Mouse (Mus musculus) neural tube, embryonic 13.5 days (tissue): ENCODE results near the gene Zfhx3. TPM values are rescaled to one million over a fixed set of nuclear protein-coding genes. Genes with fewer than 3 reads are reported as not detected.

Source experiments
- ATAC-seq: fragments of 200-750 bp; cut with Nextera tagmentation; 2 replicates; pipeline ENCODE4 v1.8.0; 2017; ENCODE audit warnings: low read depth, mild to moderate bottlenecking, moderate TSS enrichment, moderate library complexity
- H3K27ac ChIP-seq: fragments of 300-500 bp; sonication (generic); replicated peaks from 2 replicates; pipeline ENCODE4 v1.5.1; 2015; ENCODE audit warnings: moderate library complexity, mild to moderate bottlenecking, inconsistent platforms
- H3K27me3 ChIP-seq: fragments of 300-500 bp; sonication (generic); 2 replicates; pipeline ENCODE4 v1.6.1; 2015; ENCODE audit warnings: mild to moderate bottlenecking, inconsistent platforms
- H3K36me3 ChIP-seq: fragments of 300-500 bp; sonication (generic); 2 replicates; pipeline ENCODE4 v1.6.1; 2015; ENCODE audit warnings: mild to moderate bottlenecking, inconsistent platforms
- H3K4me1 ChIP-seq: fragments of 300-500 bp; sonication (generic); replicated peaks from 2 replicates; pipeline ENCODE4 v1.6.1; 2015; ENCODE audit warnings: inconsistent platforms
- H3K4me2 ChIP-seq: fragments of 300-500 bp; sonication (generic); 2 replicates; pipeline ENCODE4 v1.6.1; 2015; ENCODE audit warnings: inconsistent platforms, mild to moderate bottlenecking, moderate library complexity
- H3K4me3 ChIP-seq: fragments of 300-500 bp; sonication (generic); 2 replicates; pipeline ENCODE4 v1.5.1; 2015; ENCODE audit warnings: mild to moderate bottlenecking, inconsistent platforms
- H3K9ac ChIP-seq: fragments of 300-500 bp; sonication (generic); 2 replicates; pipeline ENCODE4 v1.6.1; 2015; ENCODE audit warnings: moderate library complexity, mild to moderate bottlenecking, inconsistent platforms
- H3K9me3 ChIP-seq: fragments of 300-500 bp; sonication (generic); 2 replicates; pipeline ENCODE4 v1.6.1; 2016; ENCODE audit warnings: inconsistent platforms
- WGBS: fragments of 180-500 bp; shearing (Covaris S2); methylation state at CpG from one replicate; pipeline ENCODE4 v1.1.7; 2015; 5-methylcytosine and 5-hydroxymethylcytosine counted together
- polyA plus RNA-seq: library from polyadenylated mRNA; unstranded; fragments of >200 nt; fragmentation: Nextera tagmentation; extraction: Ambion mirVana; gene quantifications from 2 replicates; pipeline ENCODE4 v1.2.1, GENCODE M21; 2015

Zfhx3 gene
- polyA plus RNA-seq, 1 experiment from 2014 or later = 28.2 TPM

- Histone ChIP-seq H3K27me3 (no peaks in the 10 kb centered on the region), H3K9ac (no peak overlapping the region), H3K9me3 (peaks cover 11% of the 10 kb centered on the region), H3K4me2 (no peak overlapping the region), H3K4me1 (peaks cover 40% of the 10 kb centered on the region), H3K4me3 (no peak overlapping the region), H3K36me3 (peaks cover 50% of the 10 kb centered on the region), H3K27ac (0 out of 2 replicates have a peak overlapping the region, but pooled peaks have one; percentile 33)
- ATAC-seq = peak; percentile 60
- 50% methylated on average over 8 of the region's 8 CpGs for WGBS
These were observed 995.5 kb downstream of the Zfhx3 start for GRCm38 (mm10) chr8:108937904-108938455.

DNA sequence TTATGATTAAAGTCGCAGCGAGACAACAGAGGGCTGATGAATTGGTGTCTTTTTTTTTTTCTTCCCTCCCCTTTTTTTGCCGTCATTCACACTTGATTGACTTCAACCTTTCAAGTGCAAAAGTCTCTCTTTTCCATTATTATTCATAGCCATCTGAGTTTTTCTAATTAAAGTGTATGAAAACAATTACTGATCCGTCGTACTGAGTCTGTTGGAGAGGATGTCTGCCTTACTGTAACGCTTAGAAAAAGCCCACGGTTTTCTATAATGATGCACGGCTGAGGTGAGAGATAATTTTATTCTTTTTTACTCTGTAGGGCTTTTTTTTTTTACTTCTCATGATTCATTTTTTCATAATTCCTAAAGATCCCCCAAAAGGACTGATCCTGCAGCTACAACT lies 1000.2 kb downstream of the Zfhx3 start:
- peaks cover 38% of the 10 kb centered on the region for H3K4me1 ChIP-seq

GRCm38 (mm10) chr8:108943132-108943531 lies 1000.7 kb downstream of the Zfhx3 start:
- no peak for ATAC-seq
- 66% methylated on average over 11 of the region's 11 CpGs for WGBS
- H3K27ac ChIP-seq = peak overlapping the region; percentile 64
- 0 out of 2 replicates have a peak overlapping the region, but pooled peaks have one; percentile 31 for H3K9ac ChIP-seq
- peaks cover 33% of the 10 kb centered on the region for H3K4me1 ChIP-seq
- peaks cover 11% of the 10 kb centered on the region for H3K9me3 ChIP-seq
- H3K4me2 ChIP-seq = no peak overlapping the region
- no peaks in the 10 kb centered on the region for H3K27me3 ChIP-seq
- peaks cover 51% of the 10 kb centered on the region for H3K36me3 ChIP-seq
- H3K4me3 ChIP-seq = no peak overlapping the region

More for the DNA sequence above, 1000.2 kb downstream of the Zfhx3 start:
- H3K27ac ChIP-seq = peak overlapping the region; percentile 64
- no peak for ATAC-seq
- 0 out of 2 replicates have a peak overlapping the region, but pooled peaks have one; percentile 31 for H3K9ac ChIP-seq
- peaks cover 51% of the 10 kb centered on the region for H3K36me3 ChIP-seq
- H3K4me2 ChIP-seq = no peak overlapping the region
- WGBS = 51% methylated on average over 8 of the region's 8 CpGs
- H3K27me3 ChIP-seq = no peaks in the 10 kb centered on the region
- H3K9me3 ChIP-seq = peaks cover 11% of the 10 kb centered on the region
- H3K4me3 ChIP-seq = no peak overlapping the region

DNA sequence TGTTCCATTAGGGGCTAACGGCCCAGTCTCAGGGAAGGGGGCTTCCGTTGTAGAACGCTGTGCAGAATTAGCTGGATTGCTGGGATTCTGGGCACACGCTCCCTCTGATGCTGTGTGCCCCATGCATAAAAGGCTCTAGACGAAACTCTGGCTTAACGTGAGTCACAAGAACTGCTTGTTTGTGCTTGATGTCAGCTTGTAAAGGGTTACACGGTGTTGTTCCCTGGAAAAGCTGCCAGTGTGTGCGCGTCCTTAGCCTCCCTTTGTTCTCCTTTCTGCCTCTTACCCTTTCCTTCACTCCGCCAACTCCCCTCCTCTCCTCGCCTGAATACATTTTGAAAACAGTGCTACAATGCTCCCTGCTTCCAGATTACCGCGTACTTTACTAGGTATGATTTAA lies 1001.9 kb downstream of the Zfhx3 start:
- H3K4me1 ChIP-seq = peaks cover 31% of the 10 kb centered on the region
- peak overlapping the region; percentile 53 for H3K27ac ChIP-seq
- no peak overlapping the region for H3K4me3 ChIP-seq
- 0 out of 2 replicates have a peak overlapping the region, but pooled peaks have one; percentile 3 for H3K9ac ChIP-seq
- H3K36me3 ChIP-seq = peaks cover 56% of the 10 kb centered on the region
- peaks cover 11% of the 10 kb centered on the region for H3K9me3 ChIP-seq
- H3K4me2 ChIP-seq = no peak overlapping the region
- ATAC-seq = no peak
- H3K27me3 ChIP-seq = no peaks in the 10 kb centered on the region
- WGBS = 41% methylated on average over 13 of the region's 13 CpGs

DNA sequence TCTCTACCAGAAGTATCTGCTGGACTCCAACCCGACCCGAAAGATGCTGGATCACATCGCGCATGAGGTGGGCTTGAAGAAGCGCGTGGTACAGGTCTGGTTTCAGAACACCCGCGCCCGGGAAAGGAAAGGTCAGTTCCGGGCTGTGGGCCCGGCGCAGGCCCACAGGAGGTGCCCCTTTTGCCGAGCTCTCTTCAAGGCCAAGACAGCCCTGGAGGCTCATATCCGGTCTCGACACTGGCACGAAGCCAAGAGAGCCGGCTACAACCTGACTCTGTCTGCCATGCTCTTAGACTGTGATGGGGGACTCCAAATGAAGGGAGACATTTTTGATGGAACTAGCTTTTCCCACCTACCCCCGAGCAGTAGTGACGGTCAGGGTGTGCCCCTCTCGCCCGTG lies 1007.9 kb downstream of the Zfhx3 start:
- no peak overlapping the region for H3K27ac ChIP-seq
- H3K27me3 ChIP-seq = no peaks in the 10 kb centered on the region
- H3K9me3 ChIP-seq = peaks cover 23% of the 10 kb centered on the region
- 96% methylated on average over 21 of the region's 21 CpGs for WGBS
- no peaks in the 10 kb centered on the region for H3K4me1 ChIP-seq
- no peak for ATAC-seq
- peaks cover 99% of the 10 kb centered on the region for H3K36me3 ChIP-seq
- H3K4me3 ChIP-seq = no peak overlapping the region
- no peak overlapping the region for H3K4me2 ChIP-seq
- H3K9ac ChIP-seq = no peak overlapping the region

GRCm38 (mm10) chr8:108951560-108951959 lies 1009.1 kb downstream of the Zfhx3 start:
- peaks cover 29% of the 10 kb centered on the region for H3K9me3 ChIP-seq
- H3K4me2 ChIP-seq = no peak overlapping the region
- ATAC-seq = no peak
- H3K4me1 ChIP-seq = no peaks in the 10 kb centered on the region
- H3K27ac ChIP-seq = no peak overlapping the region
- H3K36me3 ChIP-seq = peaks cover 99% of the 10 kb centered on the region
- no peak overlapping the region for H3K4me3 ChIP-seq
- 96% methylated on average over 12 of the region's 12 CpGs for WGBS
- no peak overlapping the region for H3K9ac ChIP-seq
- H3K27me3 ChIP-seq = no peaks in the 10 kb centered on the region

GRCm38 (mm10) chr8:108956416-108956815 lies 1014.0 kb downstream of the Zfhx3 start:
- Histone ChIP-seq H3K27me3 (no peaks in the 10 kb centered on the region), H3K4me3 (peak overlapping the region; percentile 23), H3K4me1 (no peaks in the 10 kb centered on the region), H3K27ac (no peak overlapping the region), H3K4me2 (peak overlapping the region; percentile 40), H3K9ac (no peak overlapping the region), H3K36me3 (peaks cover 53% of the 10 kb centered on the region), H3K9me3 (0 out of 2 replicates have a peak, but pooled peaks cover 5% of the 10 kb centered on the region)
- WGBS = 64% methylated on average over 37 of the region's 37 CpGs
- no peak for ATAC-seq

- H3K4me1 ChIP-seq = peaks cover 7% of the 10 kb centered on the region
- H3K4me2 ChIP-seq = no peak overlapping the region
- no peak for ATAC-seq
- no peaks in the 10 kb centered on the region for H3K27me3 ChIP-seq
- H3K36me3 ChIP-seq = no peaks in the 10 kb centered on the region
- no peaks in the 10 kb centered on the region for H3K9me3 ChIP-seq
- H3K27ac ChIP-seq = peak overlapping the region; percentile 34; the same call in 1 of the 2 replicates
- no peak overlapping the region for H3K4me3 ChIP-seq
- 32% methylated on average over 7 of the region's 7 CpGs for WGBS
- no peak overlapping the region for H3K9ac ChIP-seq
These were observed 1020.1 kb downstream of the Zfhx3 start for GRCm38 (mm10) chr8:108962516-108962915.

GRCm38 (mm10) chr8:108963181-108963580 lies 1020.7 kb downstream of the Zfhx3 start:
- 78% methylated on average over 2 of the region's 2 CpGs for WGBS
- peaks cover 7% of the 10 kb centered on the region for H3K4me1 ChIP-seq

GRCm38 (mm10) chr8:108966041-108966440 lies 1023.6 kb downstream of the Zfhx3 start:
- WGBS = 82% methylated on average over 12 of the region's 12 CpGs
- Histone ChIP-seq H3K4me1 (peaks cover 7% of the 10 kb centered on the region), H3K4me2 (no peak overlapping the region), H3K9ac (no peak overlapping the region), H3K4me3 (no peak overlapping the region), H3K27me3 (no peaks in the 10 kb centered on the region), H3K36me3 (no peaks in the 10 kb centered on the region), H3K27ac (no peak overlapping the region), H3K9me3 (no peaks in the 10 kb centered on the region)
- no peak for ATAC-seq

More at GRCm38 (mm10) chr8:108963181-108963580, 1020.7 kb downstream of the Zfhx3 start:
- H3K4me3 ChIP-seq = no peak overlapping the region
- ATAC-seq = no peak
- H3K4me2 ChIP-seq = no peak overlapping the region
- H3K9ac ChIP-seq = no peak overlapping the region
- no peaks in the 10 kb centered on the region for H3K9me3 ChIP-seq
- no peak overlapping the region for H3K27ac ChIP-seq
- H3K36me3 ChIP-seq = no peaks in the 10 kb centered on the region
- no peaks in the 10 kb centered on the region for H3K27me3 ChIP-seq

- no peaks in the 10 kb centered on the region for H3K9me3 ChIP-seq
- ATAC-seq = no peak
- H3K4me3 ChIP-seq = no peak overlapping the region
- H3K36me3 ChIP-seq = no peaks in the 10 kb centered on the region
- no peak overlapping the region for H3K4me2 ChIP-seq
- H3K27ac ChIP-seq = no peak overlapping the region
- H3K9ac ChIP-seq = no peak overlapping the region
- no peaks in the 10 kb centered on the region for H3K27me3 ChIP-seq
- H3K4me1 ChIP-seq = no peaks in the 10 kb centered on the region
- WGBS = 92% methylated on average over 9 of the region's 9 CpGs
These were observed 1031.3 kb downstream of the Zfhx3 start for GRCm38 (mm10) chr8:108973639-108974325.

DNA sequence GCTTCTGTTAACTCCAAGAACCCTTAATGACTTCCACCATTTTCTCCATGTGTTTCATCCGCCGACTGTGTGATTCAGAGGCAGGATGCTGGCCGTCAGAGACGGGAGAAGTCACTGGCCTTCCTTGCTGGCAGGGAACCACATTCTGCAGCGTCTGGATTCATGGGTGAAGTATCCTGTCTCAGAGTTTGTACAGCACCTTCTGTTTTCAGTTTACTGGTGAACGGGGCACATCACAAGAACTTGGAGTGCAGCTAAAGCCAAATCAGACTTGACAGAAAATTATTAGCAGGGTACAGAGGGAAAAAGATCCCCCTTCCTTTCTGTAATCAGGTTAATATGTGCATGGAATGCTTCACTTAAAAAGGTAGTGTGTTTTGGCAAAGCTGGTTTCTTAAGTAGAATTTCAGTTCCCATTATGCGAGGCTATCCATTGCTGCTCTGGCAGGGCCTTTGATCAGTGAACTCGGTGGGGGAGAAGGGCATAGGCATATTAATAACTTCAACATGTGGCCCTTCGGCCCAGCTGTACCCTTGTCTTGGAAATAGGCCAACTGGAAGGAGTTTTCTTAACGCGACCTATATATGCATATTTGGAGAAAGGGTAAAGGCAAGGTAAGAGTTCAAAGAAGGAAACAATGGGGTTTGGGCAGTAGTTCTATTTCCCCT lies 1035.4 kb downstream of the Zfhx3 start:
- H3K9ac ChIP-seq = no peak overlapping the region
- H3K4me3 ChIP-seq = no peak overlapping the region
- 65% methylated on average over 11 of the region's 11 CpGs for WGBS
- no peak overlapping the region for H3K4me2 ChIP-seq
- ATAC-seq = no peak
- H3K36me3 ChIP-seq = no peaks in the 10 kb centered on the region
- no peaks in the 10 kb centered on the region for H3K27me3 ChIP-seq
- 0 out of 2 replicates have a peak, but pooled peaks cover 6% of the 10 kb centered on the region for H3K9me3 ChIP-seq
- no peaks in the 10 kb centered on the region for H3K4me1 ChIP-seq
- H3K27ac ChIP-seq = no peak overlapping the region
